Mouse (Mus musculus) lung, postnatal 0 days (tissue): ENCODE results near the gene Larp4b. TPM values are rescaled to one million over a fixed set of nuclear protein-coding genes. Genes with fewer than 3 reads are reported as not detected.

Experiments
- ATAC-seq: fragments of 200-750 bp; cut with Nextera tagmentation; 2 replicates; pipeline ENCODE4 v1.8.0; 2017; ENCODE audit warnings: moderate library complexity
- DNase-seq: peaks from one replicate; pipeline ENCODE4 v3.0.0-alpha.2; 2016; ENCODE audit warnings: low spot score
- H3K27ac ChIP-seq: fragments of 300-500 bp; sonication (generic); 2 replicates; pipeline ENCODE4 v1.5.1; 2014; ENCODE audit warnings: antibody characterized with exemption, mild to moderate bottlenecking, low read length, mixed read lengths
- H3K27me3 ChIP-seq: fragments of 300-500 bp; sonication (generic); replicated peaks from 2 replicates; pipeline ENCODE4 v1.6.1; 2014; ENCODE audit warnings: low read length, mixed read lengths; ENCODE audit not compliant: insufficient read depth
- H3K36me3 ChIP-seq: fragments of 300-500 bp; sonication (generic); 2 replicates; pipeline ENCODE4 v1.6.1; 2014; ENCODE audit warnings: low read length, mixed read lengths; ENCODE audit not compliant: insufficient read depth
- H3K4me1 ChIP-seq: fragments of 300-500 bp; sonication (generic); 2 replicates; pipeline ENCODE4 v1.6.1; 2014; ENCODE audit warnings: antibody characterized with exemption, low read depth, low read length, mixed read lengths; ENCODE audit not compliant: insufficient read depth
- H3K4me2 ChIP-seq: fragments of 300-500 bp; sonication (generic); replicated peaks from 2 replicates; pipeline ENCODE4 v1.6.1; 2014; ENCODE audit warnings: low read depth, mild to moderate bottlenecking, low read length, moderate library complexity, mixed read lengths
- H3K4me3 ChIP-seq: fragments of 300-500 bp; sonication (generic); 2 replicates; pipeline ENCODE4 v1.5.1; 2014; ENCODE audit warnings: low read depth, low read length
- H3K9ac ChIP-seq: fragments of 300-500 bp; sonication (generic); replicated peaks from 2 replicates; pipeline ENCODE4 v1.6.1; 2014; ENCODE audit warnings: low read depth, mild to moderate bottlenecking
- H3K9me3 ChIP-seq: fragments of 300-500 bp; sonication (generic); 2 replicates; pipeline ENCODE4 v1.6.1; 2016; ENCODE audit warnings: low read length, mixed read lengths
- CTCF ChIP-seq: IDR thresholded peaks from 2 replicates; pipeline ENCODE4 v1.5.1; 2016; ENCODE audit warnings: antibody characterized with exemption, mild to moderate bottlenecking
- EP300 ChIP-seq: IDR thresholded peaks from 2 replicates; pipeline ENCODE4 v1.6.1; 2016; ENCODE audit warnings: antibody characterized with exemption, mild to moderate bottlenecking, control low read depth
- WGBS: fragments of 180-500 bp; shearing (Covaris S2); extraction: QIAGEN DNeasy Blood & Tissue Kit; methylation state at CpG from one replicate; pipeline ENCODE4 v1.1.7; 2014; 5-methylcytosine and 5-hydroxymethylcytosine counted together
- polyA plus RNA-seq: library from polyadenylated mRNA; unstranded; fragments of >200 nt; fragmentation: Nextera tagmentation; extraction: Ambion mirVana; gene quantifications from 2 replicates; pipeline ENCODE4 v1.2.1, GENCODE M21; 2015

Larp4b gene
- polyA plus RNA-seq, 1 experiment from 2014 or later: 27.7 TPM

DNA sequence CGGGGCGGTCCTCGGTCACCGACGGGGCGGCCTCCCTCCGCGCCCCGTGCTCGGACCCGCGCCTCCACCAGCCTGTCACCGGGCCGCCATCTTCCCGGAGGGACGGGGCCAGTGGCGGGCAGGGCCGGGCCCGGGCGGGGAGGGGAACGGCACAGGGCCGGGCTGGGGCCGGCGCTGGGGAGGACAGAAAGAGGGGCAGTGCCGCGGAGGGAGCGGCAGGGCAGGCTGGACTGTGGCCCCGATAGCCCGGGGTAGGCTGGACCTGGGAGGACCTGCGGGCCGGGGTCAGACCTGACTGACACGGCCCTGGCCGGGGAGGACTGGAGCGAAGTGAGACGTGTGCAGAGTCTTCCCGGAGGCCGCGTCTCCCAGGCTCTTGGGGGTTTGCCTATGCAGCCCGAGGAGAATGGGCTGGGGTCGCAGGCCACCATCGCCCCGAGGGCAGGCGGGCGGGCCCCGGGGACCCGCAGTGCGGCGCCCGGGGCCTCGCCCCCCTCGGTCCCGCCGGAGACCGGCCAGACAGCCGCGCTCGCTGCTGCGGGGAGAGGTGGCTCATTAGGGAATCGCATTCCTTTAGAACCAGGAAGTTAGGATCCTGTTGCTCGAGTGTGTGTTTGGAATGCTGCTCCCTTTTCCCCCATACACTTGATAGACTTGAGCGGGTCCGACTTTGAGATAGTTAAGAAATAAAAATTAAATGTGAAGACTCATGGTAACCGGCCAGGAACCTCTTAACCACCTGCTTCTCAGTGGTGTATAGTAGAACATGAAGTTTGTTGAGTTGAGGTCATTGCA, 702 bp downstream of the Larp4b start:
- no peaks in the 10 kb centered on the region for H3K36me3 ChIP-seq
- H3K27me3 ChIP-seq: no peaks in the 10 kb centered on the region
- H3K4me2 ChIP-seq: peak overlapping the region; percentile 86
- peak overlapping the region; percentile 96 for H3K4me3 ChIP-seq
- peak; percentile 57 for ATAC-seq
- TF ChIP-seq CTCF: no peak
- TF ChIP-seq EP300: no peak
- H3K9me3 ChIP-seq: no peaks in the 10 kb centered on the region
- peak overlapping the region; percentile 99 for H3K27ac ChIP-seq
- DNase-seq: peak; percentile 79
- 1% methylated on average over 38 of the region's 63 CpGs for WGBS
- peak overlapping the region; percentile 94 for H3K9ac ChIP-seq
- peaks cover 9% of the 10 kb centered on the region; the same call in 1 of the 2 replicates for H3K4me1 ChIP-seq

DNA sequence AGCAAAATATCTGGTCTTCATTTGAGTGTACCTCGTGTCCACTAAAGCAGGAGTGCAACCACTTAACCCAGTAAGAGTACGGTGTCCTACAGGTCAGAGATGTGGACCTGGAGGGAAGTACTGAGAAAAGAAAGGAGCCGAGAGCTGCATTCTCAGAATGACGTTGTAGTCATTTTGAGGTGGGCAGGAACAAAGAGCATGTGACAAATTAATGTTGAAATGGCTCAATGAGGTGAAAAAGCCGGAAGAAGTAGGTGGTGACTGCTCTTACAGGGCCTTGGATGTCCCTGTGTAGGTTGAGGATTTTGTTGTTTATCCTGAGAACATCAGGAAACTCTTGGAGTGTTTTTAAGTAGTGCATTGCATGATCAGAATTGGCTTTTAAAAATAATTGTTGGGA, 5.6 kb downstream of the Larp4b start:
- TF ChIP-seq EP300 (no peak), CTCF (no peak)
- Histone ChIP-seq H3K27ac (0 out of 2 replicates have a peak overlapping the region, but pooled peaks have one; percentile 8), H3K9ac (no peak overlapping the region), H3K27me3 (no peaks in the 10 kb centered on the region), H3K4me1 (peaks cover 12% of the 10 kb centered on the region; the same call in 1 of the 2 replicates), H3K36me3 (no peaks in the 10 kb centered on the region), H3K9me3 (no peaks in the 10 kb centered on the region), H3K4me2 (no peak overlapping the region), H3K4me3 (no peak overlapping the region; the same call in 1 of the 2 replicates)
- DNase-seq (peak; percentile 46), ATAC-seq (peak; percentile 10; the same call in 1 of the 2 replicates)
- WGBS: 56% methylated on average over 5 of the region's 5 CpGs

DNA sequence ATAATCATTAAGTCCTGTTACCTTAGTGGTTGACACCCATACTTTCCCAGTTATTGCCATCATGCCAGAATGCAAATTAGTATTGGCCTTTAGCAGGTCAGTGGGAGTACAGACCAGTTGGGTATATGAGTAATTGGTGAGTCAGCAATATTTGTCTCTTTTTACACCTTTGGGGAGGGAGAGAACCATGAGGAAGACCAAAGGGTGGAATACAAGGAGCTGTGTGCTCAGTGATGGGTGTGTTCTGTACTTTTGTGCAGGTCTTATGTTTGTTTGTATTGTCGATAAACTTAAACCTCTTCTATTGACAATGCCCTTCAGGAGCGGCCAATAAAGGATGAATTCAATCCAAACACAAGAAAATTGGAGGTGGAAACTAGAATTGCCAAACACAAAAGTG, 6.8 kb downstream of the Larp4b start:
- ATAC-seq: no peak
- Histone ChIP-seq H3K4me2 (no peak overlapping the region), H3K4me3 (no peak overlapping the region), H3K27me3 (no peaks in the 10 kb centered on the region), H3K4me1 (peaks cover 12% of the 10 kb centered on the region; the same call in 1 of the 2 replicates), H3K36me3 (no peaks in the 10 kb centered on the region), H3K27ac (no peak overlapping the region), H3K9ac (no peak overlapping the region), H3K9me3 (no peaks in the 10 kb centered on the region)
- TF ChIP-seq EP300 (no peak), CTCF (no peak)
- 73% methylated on average over 2 of the region's 2 CpGs for WGBS
- no peak for DNase-seq

DNA sequence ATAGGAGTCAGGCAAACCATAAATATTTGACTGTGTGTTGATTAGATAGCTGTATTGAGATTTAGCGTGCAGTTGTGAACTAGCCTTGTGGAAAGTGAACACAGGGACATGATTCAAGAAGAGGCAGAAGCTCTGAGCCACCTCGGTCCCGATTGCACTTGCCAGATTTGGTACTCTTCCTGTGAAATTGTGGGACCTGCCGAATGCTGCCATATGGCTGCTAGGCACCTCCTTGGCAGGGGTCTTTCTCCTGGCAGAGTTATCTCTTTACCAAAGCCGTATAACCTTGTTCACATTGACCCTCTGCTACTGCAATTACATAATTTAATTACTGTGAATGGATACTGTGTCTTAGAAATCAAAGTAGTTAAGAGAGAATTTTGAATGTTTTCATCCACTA, 12.6 kb downstream of the Larp4b start:
- Histone ChIP-seq H3K36me3 (no peaks in the 10 kb centered on the region), H3K27ac (no peak overlapping the region), H3K9ac (no peak overlapping the region), H3K27me3 (no peaks in the 10 kb centered on the region), H3K4me1 (peaks cover 3% of the 10 kb centered on the region), H3K4me3 (no peak overlapping the region), H3K4me2 (no peak overlapping the region), H3K9me3 (no peaks in the 10 kb centered on the region)
- DNase-seq (no peak), ATAC-seq (no peak)
- TF ChIP-seq CTCF: no peak
- 78% methylated on average over 5 of the region's 5 CpGs for WGBS

DNA sequence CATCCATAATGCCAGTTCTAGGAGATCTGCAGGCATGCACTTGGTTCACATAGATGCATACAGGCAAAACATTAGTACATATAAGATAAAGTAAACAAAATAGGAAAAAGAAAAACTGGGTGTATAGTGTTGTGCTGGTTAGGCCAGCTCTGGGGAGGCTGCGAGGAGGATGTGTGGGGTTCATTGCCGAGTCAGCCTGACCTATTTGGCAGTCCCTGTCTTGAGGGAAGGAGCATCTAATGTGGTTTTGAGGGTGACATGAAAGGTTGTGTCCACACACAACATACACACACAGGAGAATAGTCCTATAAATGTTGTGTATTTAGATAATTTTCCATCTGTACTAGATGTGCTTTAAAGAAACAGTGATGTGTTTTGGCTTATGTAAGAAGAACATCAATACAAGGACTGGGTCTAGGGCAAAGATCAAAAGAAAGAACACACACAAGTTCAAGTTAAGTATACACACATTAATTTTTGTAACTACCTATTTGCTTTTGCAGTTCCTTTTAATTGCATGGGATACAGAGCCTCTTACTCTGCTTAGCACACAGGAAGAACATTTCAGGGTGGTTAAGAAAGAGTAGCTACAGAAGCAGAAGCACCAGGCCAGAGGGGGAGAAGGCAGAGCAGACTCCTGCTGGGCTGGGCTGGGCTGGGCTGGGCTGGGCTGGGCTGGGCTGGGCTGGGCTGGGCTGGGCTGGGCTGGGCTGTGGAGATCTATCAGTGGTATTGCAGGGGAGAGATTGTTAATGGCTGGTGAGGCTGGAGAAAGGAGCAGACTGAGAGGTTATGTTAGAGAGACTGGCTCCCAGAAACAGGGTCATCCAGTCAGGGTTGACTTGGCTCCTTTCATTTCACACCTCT, 13.5 kb downstream of the Larp4b start:
- no peak overlapping the region for H3K9ac ChIP-seq
- no peak overlapping the region for H3K27ac ChIP-seq
- H3K27me3 ChIP-seq: no peaks in the 10 kb centered on the region
- ATAC-seq (peak; percentile 38), DNase-seq (no peak)
- no peak for TF ChIP-seq CTCF
- TF ChIP-seq EP300: no peak
- H3K9me3 ChIP-seq: no peaks in the 10 kb centered on the region
- H3K4me3 ChIP-seq: no peak overlapping the region
- H3K36me3 ChIP-seq: no peaks in the 10 kb centered on the region
- WGBS: 64% methylated on average over 2 of the region's 2 CpGs
- peaks cover 3% of the 10 kb centered on the region for H3K4me1 ChIP-seq
- H3K4me2 ChIP-seq: no peak overlapping the region

DNA sequence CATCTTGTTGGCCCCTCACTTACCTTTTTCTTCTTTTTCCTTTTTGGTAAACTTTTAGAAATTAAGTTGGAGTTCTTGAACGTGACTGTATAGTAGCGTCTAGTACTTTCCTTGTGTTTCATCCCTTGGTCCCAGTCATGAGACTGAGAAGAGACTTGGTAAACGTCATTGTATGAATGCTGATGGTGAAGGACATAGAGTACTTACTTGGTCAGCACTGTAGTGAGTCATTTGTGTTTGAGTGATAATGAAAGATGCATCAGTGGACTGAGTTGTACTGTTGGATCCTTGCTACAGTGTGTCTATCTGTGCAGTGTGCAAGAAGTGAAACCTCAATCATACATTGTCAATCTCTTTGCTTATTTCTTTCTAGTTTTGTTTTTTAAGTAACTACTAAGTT, 20.1 kb downstream of the Larp4b start:
- 84% methylated on average over 3 of the region's 3 CpGs for WGBS
- no peak for ATAC-seq

More for the DNA sequence above, 20.1 kb downstream of the Larp4b start:
- Histone ChIP-seq H3K27me3 (no peaks in the 10 kb centered on the region), H3K4me3 (no peak overlapping the region), H3K9me3 (no peaks in the 10 kb centered on the region), H3K4me2 (no peak overlapping the region), H3K9ac (no peak overlapping the region), H3K27ac (no peak overlapping the region), H3K36me3 (no peaks in the 10 kb centered on the region), H3K4me1 (0 out of 2 replicates have a peak, but pooled peaks cover 3% of the 10 kb centered on the region)
- TF ChIP-seq CTCF (no peak), EP300 (no peak)
- DNase-seq: no peak
